Mouse (Mus musculus) intestine, embryonic 14.5 days (tissue): ENCODE data around the gene Eno3. TPM values are rescaled to one million over a fixed set of nuclear protein-coding genes. Genes with fewer than 3 reads are reported as not detected.

Source experiments
- ATAC-seq: fragments of 200-750 bp; cut with Nextera tagmentation; replicated peaks from 2 replicates; pipeline ENCODE4 v1.8.0; 2017; ENCODE audit warnings: low read depth, moderate number of reproducible peaks, moderate TSS enrichment, moderate library complexity; ENCODE audit not compliant: low FRiP score, low TSS enrichment
- DNase-seq: peaks from one replicate; pipeline ENCODE4 v3.0.0-alpha.2; 2018; ENCODE audit warnings: low spot score
- H3K27ac ChIP-seq: fragments of 300-500 bp; sonication (generic); 2 replicates; pipeline ENCODE4 v1.5.1; 2014; ENCODE audit warnings: low read depth, mild to moderate bottlenecking, control low read depth
- H3K27me3 ChIP-seq: fragments of 300-500 bp; sonication (generic); replicated peaks from 2 replicates; pipeline ENCODE4 v1.6.1; 2014; ENCODE audit warnings: low read length, control low read depth; ENCODE audit not compliant: control insufficient read depth, insufficient read depth
- H3K36me3 ChIP-seq: fragments of 300-500 bp; sonication (generic); 2 replicates; pipeline ENCODE4 v1.6.1; 2014; ENCODE audit warnings: low read length, control low read depth; ENCODE audit not compliant: control insufficient read depth, insufficient read depth
- H3K4me1 ChIP-seq: fragments of 300-500 bp; sonication (generic); replicated peaks from 2 replicates; pipeline ENCODE4 v1.6.1; 2014; ENCODE audit warnings: low read length, control low read depth, mixed read lengths; ENCODE audit not compliant: control insufficient read depth, insufficient read depth
- H3K4me2 ChIP-seq: fragments of 300-500 bp; sonication (generic); 2 replicates; pipeline ENCODE4 v1.6.1; 2014; ENCODE audit warnings: low read length
- H3K4me3 ChIP-seq: fragments of 300-500 bp; sonication (generic); 2 replicates; pipeline ENCODE4 v1.5.1; 2014; ENCODE audit warnings: low read depth, low read length, control low read depth, mixed read lengths
- H3K9ac ChIP-seq: fragments of 300-500 bp; sonication (generic); 2 replicates; pipeline ENCODE4 v1.6.1; 2014; ENCODE audit warnings: mild to moderate bottlenecking, low read length
- H3K9me3 ChIP-seq: fragments of 300-500 bp; sonication (generic); 2 replicates; pipeline ENCODE4 v1.6.1; 2016; ENCODE audit warnings: low read length, control low read depth; ENCODE audit not compliant: control insufficient read depth
- WGBS: fragments of 180-500 bp; shearing (Covaris S2); extraction: QIAGEN DNeasy Blood & Tissue Kit; methylation state at CpG from one replicate; pipeline ENCODE4 v1.1.7; 2014; 5-methylcytosine and 5-hydroxymethylcytosine counted together
- polyA plus RNA-seq: library from polyadenylated mRNA; unstranded; fragments of >200 nt; fragmentation: Nextera tagmentation; extraction: Ambion mirVana; gene quantifications from 2 replicates; pipeline ENCODE4 v1.2.1, GENCODE M21; 2014

Gene Eno3
- polyA plus RNA-seq, 1 experiment from 2014 or later, result 13.5 TPM

DNA sequence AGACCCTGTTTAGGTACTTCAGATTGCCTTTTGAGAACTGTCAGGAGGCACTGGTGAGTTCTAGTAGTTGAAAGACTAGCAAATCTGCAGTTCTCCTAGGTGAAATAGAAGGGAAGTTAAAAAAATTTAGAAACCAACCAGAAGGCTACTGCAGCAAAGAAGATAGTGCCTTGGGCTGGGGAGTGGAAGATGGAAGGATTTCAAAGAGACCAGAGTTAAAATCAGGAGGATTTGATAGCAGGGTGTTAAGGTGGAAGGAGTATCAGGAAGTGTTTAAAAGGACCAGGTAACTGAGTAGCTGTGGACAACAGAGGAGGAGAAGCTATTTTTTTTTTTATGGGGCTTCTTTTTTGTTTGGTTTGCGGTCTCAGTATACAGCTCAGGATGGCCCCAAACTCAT is 19.2 kb upstream of the Eno3 start:
- 100% methylated on average over 1 of the region's 1 CpGs for WGBS
- H3K4me1 ChIP-seq, result no peaks in the 10 kb centered on the region
- no peak overlapping the region for H3K4me2 ChIP-seq
- H3K27me3 ChIP-seq, result no peaks in the 10 kb centered on the region
- H3K9ac ChIP-seq, result no peak overlapping the region
- no peaks in the 10 kb centered on the region for H3K9me3 ChIP-seq
- ATAC-seq (no peak), DNase-seq (no peak)
- no peak overlapping the region for H3K4me3 ChIP-seq
- H3K36me3 ChIP-seq, result no peaks in the 10 kb centered on the region
- H3K27ac ChIP-seq, result no peak overlapping the region

DNA sequence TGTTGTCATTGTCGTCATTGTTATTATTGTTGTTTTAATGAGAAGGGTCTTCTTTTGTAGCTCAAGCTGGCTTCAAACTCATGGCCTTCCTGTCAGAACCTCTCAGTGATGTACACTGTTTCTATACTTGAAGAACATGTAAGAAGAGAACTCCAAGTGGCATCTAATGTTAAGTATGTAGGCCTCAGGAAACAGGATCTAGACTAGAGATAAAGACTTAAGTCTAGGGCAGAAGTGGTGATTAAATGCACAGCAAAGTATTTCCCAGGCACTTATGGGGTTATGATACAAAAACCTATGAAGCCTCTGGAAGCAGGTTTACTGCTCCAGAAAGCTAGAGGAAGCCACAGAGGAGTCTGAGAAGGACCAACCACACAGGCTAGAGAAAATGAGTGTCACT is 18.7 kb upstream of the Eno3 start:
- H3K36me3 ChIP-seq, result no peaks in the 10 kb centered on the region; the same call in 1 of the 2 replicates
- no peaks in the 10 kb centered on the region for H3K4me1 ChIP-seq
- WGBS, result 95% methylated on average over 1 of the region's 1 CpGs
- no peaks in the 10 kb centered on the region for H3K27me3 ChIP-seq
- H3K4me3 ChIP-seq, result no peak overlapping the region
- no peaks in the 10 kb centered on the region for H3K9me3 ChIP-seq
- H3K27ac ChIP-seq, result no peak overlapping the region
- no peak overlapping the region for H3K9ac ChIP-seq
- ATAC-seq (no peak), DNase-seq (no peak)
- no peak overlapping the region for H3K4me2 ChIP-seq

DNA sequence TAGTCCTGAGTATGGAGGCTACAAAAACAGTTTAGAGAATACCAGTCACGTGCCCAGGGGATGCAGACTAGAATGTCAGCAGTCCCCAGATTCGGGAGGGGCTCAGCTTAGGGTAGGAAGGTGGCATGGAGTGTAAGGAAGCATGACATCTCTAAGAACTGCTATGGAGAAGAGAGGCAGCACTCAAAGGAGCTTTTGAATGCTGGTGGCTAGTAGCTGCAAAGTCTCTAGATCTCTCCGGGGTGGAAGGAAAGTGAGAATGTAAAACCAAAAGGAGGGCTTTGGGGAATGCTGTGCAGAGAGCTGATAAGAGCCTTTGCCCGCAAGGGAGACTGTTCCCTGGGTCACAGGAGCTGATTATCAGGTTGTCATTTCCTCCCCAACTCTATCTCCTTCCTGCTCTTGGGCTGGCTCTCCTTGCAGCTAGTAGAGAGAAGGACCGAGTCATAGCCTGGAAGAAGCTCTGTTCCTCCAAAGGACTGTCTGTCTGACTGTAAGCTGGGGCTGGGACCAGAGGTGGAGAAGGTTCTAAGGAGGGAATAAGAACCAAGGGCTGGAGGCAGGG is 18.2 kb upstream of the Eno3 start, which contains the start of gene Gp1ba:
Gene Gp1ba, plus strand, starts transcription at position 409 of the 565 bp plus-strand sequence.
- H3K4me3 ChIP-seq, result no peak within 1 kb of the TSS
- no peak within 1 kb of the TSS for H3K27ac ChIP-seq
- 28% methylated on average over 5 of the region's 5 CpGs for WGBS
- ATAC-seq (no peak), DNase-seq (no peak)
- H3K36me3 ChIP-seq, result peaks cover 5% of the 10 kb centered on the region; the same call in 1 of the 2 replicates
- H3K27me3 ChIP-seq, result no peaks in the 10 kb centered on the region
- H3K4me2 ChIP-seq, result no peak within 1 kb of the TSS
- no peaks in the 10 kb centered on the region for H3K9me3 ChIP-seq
- no peak within 1 kb of the TSS for H3K9ac ChIP-seq
- H3K4me1 ChIP-seq, result no peaks in the 10 kb centered on the region

DNA sequence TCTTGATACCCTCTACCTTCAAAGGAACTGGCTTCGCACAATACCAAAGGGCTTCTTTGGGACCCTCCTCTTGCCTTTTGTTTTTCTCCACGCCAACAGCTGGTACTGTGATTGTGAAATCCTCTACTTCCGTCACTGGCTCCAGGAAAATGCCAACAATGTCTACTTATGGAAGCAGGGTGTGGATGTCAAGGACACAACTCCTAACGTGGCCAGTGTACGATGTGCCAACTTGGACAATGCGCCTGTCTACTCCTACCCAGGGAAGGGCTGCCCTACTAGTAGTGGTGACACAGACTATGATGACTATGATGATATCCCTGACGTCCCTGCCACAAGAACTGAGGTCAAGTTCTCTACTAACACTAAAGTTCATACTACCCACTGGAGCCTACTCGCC is 17.0 kb upstream of the Eno3 start:
- WGBS, result 81% methylated on average over 8 of the region's 8 CpGs
- no peak overlapping the region for H3K4me3 ChIP-seq
- no peaks in the 10 kb centered on the region for H3K4me1 ChIP-seq
- no peak overlapping the region for H3K9ac ChIP-seq
- ATAC-seq, result no peak
- peaks cover 16% of the 10 kb centered on the region for H3K36me3 ChIP-seq
- H3K27ac ChIP-seq, result no peak overlapping the region
- DNase-seq, result no peak
- no peaks in the 10 kb centered on the region for H3K9me3 ChIP-seq
- no peaks in the 10 kb centered on the region for H3K27me3 ChIP-seq
- H3K4me2 ChIP-seq, result no peak overlapping the region

DNA sequence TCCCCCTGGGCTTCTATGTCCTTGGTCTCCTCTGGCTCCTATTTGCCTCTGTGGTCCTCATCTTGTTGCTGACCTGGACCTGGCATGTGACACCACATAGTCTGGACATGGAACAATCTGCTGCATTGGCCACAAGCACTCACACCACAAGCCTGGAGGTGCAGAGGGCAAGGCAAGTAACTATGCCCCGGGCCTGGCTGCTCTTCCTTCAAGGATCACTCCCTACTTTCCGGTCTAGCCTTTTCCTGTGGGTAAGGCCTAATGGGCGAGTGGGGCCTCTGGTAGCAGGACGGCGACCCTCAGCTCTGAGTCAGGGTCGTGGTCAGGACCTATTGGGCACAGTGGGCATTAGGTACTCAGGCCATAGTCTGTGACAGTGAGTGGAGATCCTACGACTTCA is 15.8 kb upstream of the Eno3 start:
- Histone ChIP-seq H3K9me3 (no peaks in the 10 kb centered on the region), H3K4me1 (peaks cover 9% of the 10 kb centered on the region), H3K27ac (no peak overlapping the region), H3K9ac (no peak overlapping the region), H3K4me2 (no peak overlapping the region), H3K4me3 (no peak overlapping the region), H3K36me3 (peaks cover 24% of the 10 kb centered on the region), H3K27me3 (no peaks in the 10 kb centered on the region)
- no peak for DNase-seq
- 83% methylated on average over 7 of the region's 7 CpGs for WGBS
- no peak for ATAC-seq

DNA sequence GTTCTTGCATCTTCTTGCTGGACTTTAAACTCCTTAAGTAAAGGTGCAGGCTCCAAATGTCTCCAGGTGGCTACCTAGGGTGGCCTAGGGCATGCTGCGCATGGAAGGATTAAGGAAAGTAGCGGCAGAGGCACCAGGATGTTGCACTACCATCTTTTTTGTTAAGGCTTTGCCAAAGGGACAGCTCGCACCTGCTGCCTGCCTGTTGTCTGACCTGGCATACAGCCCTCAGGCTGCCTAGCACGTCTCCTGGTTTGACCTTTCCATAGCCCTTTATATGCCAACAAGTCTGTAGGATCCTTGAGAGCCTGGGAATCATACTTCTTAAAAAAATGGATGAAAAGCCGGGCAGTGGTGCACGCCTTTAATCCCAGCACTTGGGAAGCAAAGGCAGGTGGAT is 14.0 kb upstream of the Eno3 start:
- Histone ChIP-seq H3K27ac (no peak overlapping the region), H3K4me3 (no peak overlapping the region), H3K9ac (no peak overlapping the region), H3K36me3 (peaks cover 24% of the 10 kb centered on the region), H3K27me3 (no peaks in the 10 kb centered on the region), H3K4me2 (no peak overlapping the region), H3K4me1 (peaks cover 12% of the 10 kb centered on the region), H3K9me3 (no peaks in the 10 kb centered on the region)
- DNase-seq (no peak), ATAC-seq (no peak)
- 89% methylated on average over 6 of the region's 6 CpGs for WGBS

DNA sequence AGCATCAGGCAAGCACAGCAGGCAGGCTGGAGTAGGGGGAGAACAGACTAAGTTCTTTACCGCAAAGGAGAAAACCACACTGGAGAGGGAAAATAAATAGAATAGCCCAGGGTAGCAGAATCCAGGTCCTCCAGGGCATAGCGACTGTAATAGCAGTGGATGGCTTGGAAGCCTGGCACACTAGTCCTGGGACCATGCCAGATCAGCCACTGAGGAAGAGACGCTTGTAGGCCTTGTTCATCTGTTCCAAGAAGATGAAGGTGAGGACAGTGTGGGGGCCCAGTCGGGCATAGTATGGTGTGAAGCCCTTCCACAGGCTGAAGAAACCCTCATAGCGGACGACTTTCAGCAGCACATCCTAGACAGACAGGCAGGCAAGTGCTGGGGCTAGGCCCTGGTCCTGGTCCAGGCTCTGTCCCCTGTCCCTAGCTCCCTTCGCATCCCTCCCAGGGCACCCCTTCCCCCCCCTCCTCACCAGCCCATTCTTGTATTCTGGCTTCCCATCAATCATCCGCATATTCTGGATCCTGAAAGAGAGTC is 12.4 kb upstream of the Eno3 start:
- Histone ChIP-seq H3K27ac (no peak overlapping the region), H3K9ac (no peak overlapping the region), H3K4me1 (peaks cover 27% of the 10 kb centered on the region), H3K9me3 (no peaks in the 10 kb centered on the region), H3K4me3 (no peak overlapping the region), H3K36me3 (peaks cover 39% of the 10 kb centered on the region), H3K27me3 (no peaks in the 10 kb centered on the region), H3K4me2 (no peak overlapping the region)
- WGBS, result 96% methylated on average over 8 of the region's 8 CpGs
- no peak for ATAC-seq
- no peak for DNase-seq

DNA sequence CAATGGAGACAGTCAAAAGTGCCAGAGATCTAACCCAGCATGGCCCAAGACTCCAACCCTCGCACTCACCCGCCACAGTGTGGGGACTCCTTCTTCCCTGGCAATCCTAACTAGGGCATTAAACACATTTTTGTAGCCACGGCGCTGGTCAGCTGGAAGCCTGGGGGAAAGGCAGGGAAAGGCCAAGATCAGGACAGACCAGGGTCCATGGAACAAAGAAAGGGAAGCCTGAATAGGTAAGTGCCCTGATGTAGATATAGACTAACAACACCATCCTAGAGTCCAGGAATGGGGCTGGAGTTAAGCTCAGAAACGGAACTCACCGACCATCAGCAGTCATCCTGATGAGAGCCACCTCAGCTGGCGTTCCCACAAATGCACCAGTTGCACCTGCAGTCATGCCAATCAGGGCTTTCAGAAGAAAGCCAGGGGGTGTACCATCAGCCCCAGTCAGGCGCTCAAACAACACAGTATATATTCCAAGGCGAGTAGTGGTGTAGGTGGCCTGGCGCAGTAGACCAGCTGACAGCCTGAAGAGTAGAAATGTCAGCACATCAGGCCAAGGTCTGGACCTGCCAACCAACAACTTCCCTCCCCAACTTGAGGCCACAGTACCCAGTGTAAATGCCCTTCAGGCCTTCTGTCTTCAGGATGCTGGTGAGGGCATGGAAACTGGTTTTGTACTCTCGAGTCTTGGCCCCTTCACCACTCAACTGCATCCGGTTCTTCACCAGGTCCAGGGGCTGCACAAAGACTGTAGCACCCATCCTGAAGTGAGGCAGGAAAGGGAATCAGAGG is 11.3 kb upstream of the Eno3 start:
- peak overlapping the region; percentile 96 for H3K4me2 ChIP-seq
- no peaks in the 10 kb centered on the region for H3K27me3 ChIP-seq
- no peaks in the 10 kb centered on the region for H3K9me3 ChIP-seq
- ATAC-seq, result no peak
- WGBS, result 90% methylated on average over 12 of the region's 12 CpGs
- peak overlapping the region; percentile 74; the same call in 1 of the 2 replicates for H3K27ac ChIP-seq
- peaks cover 30% of the 10 kb centered on the region for H3K4me1 ChIP-seq
- DNase-seq, result no peak
- H3K9ac ChIP-seq, result peak overlapping the region; percentile 82
- peaks cover 49% of the 10 kb centered on the region for H3K36me3 ChIP-seq
- H3K4me3 ChIP-seq, result peak overlapping the region; percentile 77

DNA sequence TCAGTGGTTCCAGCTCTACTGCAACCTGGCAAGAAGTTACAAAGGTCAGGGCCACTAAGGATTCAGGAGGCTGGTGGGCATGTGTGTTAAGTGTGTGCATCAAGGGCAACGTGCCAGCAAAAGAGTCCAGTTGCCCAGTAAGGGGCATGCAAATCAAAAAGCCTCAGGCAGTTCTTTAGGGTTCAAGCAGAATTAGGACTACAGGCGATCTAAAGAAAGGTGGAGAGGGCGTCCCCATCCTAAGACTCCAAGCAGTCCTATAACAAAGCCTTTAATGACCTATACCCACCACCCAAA is 10.8 kb upstream of the Eno3 start:
- no peak for ATAC-seq
- no peak for DNase-seq
- peak overlapping the region; percentile 77 for H3K4me3 ChIP-seq
- WGBS, result 31% methylated on average over 3 of the region's 3 CpGs
- no peaks in the 10 kb centered on the region for H3K27me3 ChIP-seq
- peak overlapping the region; percentile 96 for H3K4me2 ChIP-seq
- peaks cover 54% of the 10 kb centered on the region for H3K36me3 ChIP-seq
- H3K4me1 ChIP-seq, result peaks cover 36% of the 10 kb centered on the region
- H3K27ac ChIP-seq, result peak overlapping the region; percentile 74
- no peaks in the 10 kb centered on the region for H3K9me3 ChIP-seq
- H3K9ac ChIP-seq, result peak overlapping the region; percentile 82
